Comparison of ENCODE assay signal across 8 mouse cellular contexts in genomic region chr4:140982808-140983207, GRCm38 (mm10). TPM values are rescaled to one million over a fixed set of nuclear protein-coding genes. Genes with fewer than 3 reads are reported as not detected.
A peak's percentile ranks its signal among the peaks of the same experiment; 100 is the strongest.
DNase-seq lines count a peak whose midpoint lies in the region; ATAC-seq and TF ChIP-seq lines count a peak whose summit lies in the region.

No protein-coding gene starts in this region.

- no peak for ATAC-seq in embryonic facial prominence, embryonic 12.5 days (ENCODE audit: insufficient number of reproducible peaks, insufficient read depth, low FRiP score, low TSS enrichment)
- no peak for ATAC-seq in liver, embryonic 14.5 days (ENCODE audit: insufficient read depth)

- no peak for TF ChIP-seq EP300 in liver, embryonic 14.5 days (IDR thresholded peaks at IDR 0.05; ENCODE audit: low read depth)

- peak; percentile 36 to 59 for DNase-seq in lung, adult 18-20 months
- DNase-seq in lung, postnatal 25 days (ENCODE audit: low spot score), result no peak
- DNase-seq in MN1 (ENCODE audit: low spot score), result peak; percentile 41
- DNase-seq in liver, embryonic 14.5 days (ENCODE audit: low read depth in 3 of 3, low spot score in 3 of 3), result no peak
- DNase-seq in adrenal gland, postnatal 14 days, result no peak
- DNase-seq in Muller cell, postnatal 12 days (ENCODE audit: inconsistent ontology term), result no peak
- DNase-seq in spleen, postnatal 36 days (ENCODE audit: low spot score in 2 of 2), result no peak

- peaks cover 16% of the 10 kb centered on the region for H3K4me1 ChIP-seq in embryonic facial prominence, embryonic 12.5 days
- H3K4me1 ChIP-seq in liver, embryonic 14.5 days (replicated peaks; ENCODE audit: control insufficient read depth in 2 of 2, insufficient read depth in 2 of 2, low read length in 1 of 2), result peaks cover 0 to 13% of the 10 kb centered on the region in 2 experiments; a peak in 2 of 4 replicates

- no peak for TF ChIP-seq CTCF in liver, embryonic 14.5 days (IDR thresholded peaks at IDR 0.05; ENCODE audit: low read depth)

- H3K27ac ChIP-seq in embryonic facial prominence, embryonic 12.5 days, result peak overlapping the region; percentile 52
- H3K27ac ChIP-seq in liver, embryonic 14.5 days, result peak overlapping the region; percentile 16; the same call in 1 of the 2 replicates

- H3K36me3 ChIP-seq in embryonic facial prominence, embryonic 12.5 days, result peaks cover 20% of the 10 kb centered on the region
- H3K36me3 ChIP-seq in liver, embryonic 14.5 days (replicated peaks; ENCODE audit: control insufficient read depth, insufficient read depth, low read depth), result peaks cover 6% of the 10 kb centered on the region

- no peaks in the 10 kb centered on the region for H3K27me3 ChIP-seq in embryonic facial prominence, embryonic 12.5 days
- no peaks in the 10 kb centered on the region for H3K27me3 ChIP-seq in liver, embryonic 14.5 days (ENCODE audit: control insufficient read depth, insufficient read depth, low read length)

- H3K9me3 ChIP-seq in embryonic facial prominence, embryonic 12.5 days, result 0 out of 2 replicates have a peak, but pooled peaks cover 5% of the 10 kb centered on the region
- H3K9me3 ChIP-seq in liver, embryonic 14.5 days (ENCODE audit: control insufficient read depth, low read length), result no peaks in the 10 kb centered on the region

- no peak overlapping the region for H3K9ac ChIP-seq in embryonic facial prominence, embryonic 12.5 days
- H3K9ac ChIP-seq in liver, embryonic 14.5 days (replicated peaks), result no peak overlapping the region

- no peak overlapping the region for H3K4me2 ChIP-seq in embryonic facial prominence, embryonic 12.5 days (replicated peaks)
- H3K4me2 ChIP-seq in liver, embryonic 14.5 days (ENCODE audit: low read depth), result no peak overlapping the region

- WGBS in embryonic facial prominence, embryonic 12.5 days, result 77% methylated on average over 3 of the region's 4 CpGs
- 39% methylated on average over 4 of the region's 4 CpGs for WGBS in liver, embryonic 14.5 days (ENCODE audit: insufficient replicate concordance)

- H3K4me3 ChIP-seq in embryonic facial prominence, embryonic 12.5 days, result no peak overlapping the region
- no peak overlapping the region for H3K4me3 ChIP-seq in liver, embryonic 14.5 days (ENCODE audit: insufficient read depth in 1 of 2, low read depth in 2 of 2, low read length in 2 of 2)

RNA-seq across cellular contexts. Expression of gene Atp13a2, which starts 3.9 kb away (rescaled TPM):
- polyA plus RNA-seq in embryonic facial prominence, embryonic 12.5 days (2016; fragmentation: Nextera tagmentation; extraction: Ambion mirVana), result 56.1 and 63.3 TPM in 2 replicates
- polyA plus RNA-seq in liver, embryonic 14.5 days (2012; rRNA removed), result 17.9 and 21.6 TPM in 2 replicates
- polyA plus RNA-seq in liver, embryonic 14.5 days (2014; fragmentation: Nextera tagmentation; extraction: Ambion mirVana), result 11.4 and 14.1 TPM in 2 replicates
- 28.7 and 37.1 TPM in 2 replicates for total RNA-seq in adrenal gland, postnatal 14 days (2021)

RNA-seq across cellular contexts. Expression of gene Sdhb, which starts 21.8 kb away (rescaled TPM):
- polyA plus RNA-seq in embryonic facial prominence, embryonic 12.5 days (2016; fragmentation: Nextera tagmentation; extraction: Ambion mirVana), result 388 and 392 TPM in 2 replicates
- polyA plus RNA-seq in liver, embryonic 14.5 days (2012; rRNA removed), result 68.1 and 86.1 TPM in 2 replicates
- 201 and 211 TPM in 2 replicates for polyA plus RNA-seq in liver, embryonic 14.5 days (2014; fragmentation: Nextera tagmentation; extraction: Ambion mirVana)
- 699 and 754 TPM in 2 replicates for total RNA-seq in adrenal gland, postnatal 14 days (2021)

RNA-seq across cellular contexts. Expression of gene Mfap2, which starts 27.4 kb away (rescaled TPM):
- 646 and 656 TPM in 2 replicates for polyA plus RNA-seq in embryonic facial prominence, embryonic 12.5 days (2016; fragmentation: Nextera tagmentation; extraction: Ambion mirVana)
- polyA plus RNA-seq in liver, embryonic 14.5 days (2012; rRNA removed), result 7.1 and 10.5 TPM in 2 replicates
- 11.0 and 11.6 TPM in 2 replicates for polyA plus RNA-seq in liver, embryonic 14.5 days (2014; fragmentation: Nextera tagmentation; extraction: Ambion mirVana)
- total RNA-seq in adrenal gland, postnatal 14 days (2021), result 26.0 and 28.6 TPM in 2 replicates

Comparison
In these comparisons a context has a peak if more than half of its experiments do, and no peak if none do; other contexts are left out.
1. DNase-seq: peak in lung, adult 18-20 months (2 of 2) and MN1 (single experiment); none in lung, postnatal 25 days (single experiment), liver, embryonic 14.5 days (0 of 3), adrenal gland, postnatal 14 days (single experiment), Muller cell, postnatal 12 days (single experiment) and spleen, postnatal 36 days (0 of 2).
2. RNA of gene Mfap2, which starts 27.4 kb away (polyA plus RNA-seq): 646 to 656 TPM in embryonic facial prominence, embryonic 12.5 days; 7.1 to 11.6 TPM in liver, embryonic 14.5 days; every median in the first group is over 10 times any median in the second.